Mouse (Mus musculus) liver, postnatal 0 days (tissue): ENCODE data around the gene Ccl26.
A peak's percentile ranks its signal among the peaks of the same experiment; 100 is the strongest.

Source experiments
- CTCF ChIP-seq: sonication (generic); IDR thresholded peaks from 2 replicates; pipeline ENCODE4 v1.5.1; 2016; ENCODE audit warnings: antibody characterized with exemption, low read depth
- EP300 ChIP-seq: IDR thresholded peaks from 2 replicates; pipeline ENCODE4 v1.6.1; 2016; ENCODE audit warnings: antibody characterized with exemption, low read depth, mild to moderate bottlenecking

DNA sequence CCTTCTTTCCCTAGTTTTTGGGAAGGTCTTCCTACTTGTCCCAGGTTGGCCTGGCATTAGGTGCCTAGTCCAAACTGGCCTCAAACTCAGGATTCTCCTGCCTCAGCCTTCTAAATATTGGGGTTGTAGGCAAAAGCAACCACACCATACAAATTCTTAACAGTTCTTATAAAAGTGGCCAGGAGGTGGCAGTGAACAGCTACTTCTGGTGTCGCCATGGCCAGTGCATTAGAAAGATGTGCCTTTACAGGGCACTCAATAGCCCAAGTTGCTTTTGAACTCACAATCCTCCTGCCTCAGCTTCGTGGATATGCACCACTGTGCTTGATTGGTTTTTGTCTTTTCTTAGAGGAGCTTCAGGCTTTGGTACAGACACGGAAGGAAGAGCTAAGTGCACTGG lies 12.5 kb downstream of the Ccl26 start:
- TF ChIP-seq CTCF: peak; percentile 63
- TF ChIP-seq EP300: no peak
